Mouse (Mus musculus): ENCODE measurements around the gene Ccdc116.

DNA sequence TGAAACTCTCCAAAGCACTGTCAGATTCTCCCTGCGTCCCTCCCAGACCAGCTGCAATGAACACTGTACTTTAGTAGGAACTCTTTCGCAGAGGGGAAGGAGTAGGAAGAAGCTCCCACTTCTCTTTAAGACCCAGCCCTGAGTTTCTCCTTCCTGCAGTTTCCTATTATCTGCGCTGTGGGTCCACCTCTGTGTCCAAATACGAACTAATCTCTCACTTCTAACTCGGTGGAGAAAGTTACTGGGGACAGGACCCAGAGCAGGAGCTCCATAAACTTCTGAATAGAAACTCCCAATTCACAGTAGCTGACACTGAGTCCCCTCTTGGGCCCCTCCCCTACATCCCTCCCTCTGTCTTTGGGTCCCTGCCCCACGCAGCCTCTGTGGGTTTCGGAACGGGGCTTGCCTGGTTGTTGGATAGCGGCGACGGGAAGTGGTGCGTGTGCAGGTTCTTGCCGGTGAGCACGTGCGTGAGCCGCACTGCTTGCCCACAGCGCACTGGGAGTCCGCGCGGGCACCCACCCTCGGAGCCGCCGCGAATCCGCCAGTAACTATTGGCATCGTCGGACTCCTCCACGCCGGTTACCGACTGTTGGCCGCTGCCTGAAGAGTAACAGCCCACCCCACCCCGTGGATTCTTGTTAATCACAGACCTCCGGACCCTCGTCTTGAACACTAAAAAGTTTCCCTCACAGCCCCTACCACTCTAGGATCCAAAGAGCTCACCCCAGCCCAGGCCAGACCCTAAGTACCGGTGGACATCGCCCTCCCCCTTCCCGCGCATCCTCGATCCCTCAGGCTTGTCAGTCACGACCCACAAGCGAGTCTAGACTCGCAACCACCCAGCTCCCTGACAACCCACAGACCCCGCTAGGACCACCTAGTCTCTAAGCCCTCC is 15.6 kb downstream of the Ccdc116 start:
- no peak for TF ChIP-seq CTCF (IDR thresholded peaks at IDR 0.05; ENCODE audit: extremely low read depth, insufficient read depth, insufficient read length, insufficient replicate concordance)
- no peak for TF ChIP-seq POLR2A (IDR thresholded peaks at IDR 0.05; ENCODE audit: low read depth, low read length)

All from spleen, adult 2 months (tissue).